Mouse (Mus musculus) lung, postnatal 0 days (tissue): Measurements from ENCODE around the gene Sppl2b.
A peak's percentile ranks its signal among the peaks of the same experiment; 100 is the strongest.

Source experiments
- CTCF ChIP-seq: IDR thresholded peaks from 2 replicates; pipeline ENCODE4 v1.5.1; 2016; ENCODE audit warnings: antibody characterized with exemption, mild to moderate bottlenecking
- EP300 ChIP-seq: IDR thresholded peaks from 2 replicates; pipeline ENCODE4 v1.6.1; 2016; ENCODE audit warnings: antibody characterized with exemption, mild to moderate bottlenecking, control low read depth

DNA sequence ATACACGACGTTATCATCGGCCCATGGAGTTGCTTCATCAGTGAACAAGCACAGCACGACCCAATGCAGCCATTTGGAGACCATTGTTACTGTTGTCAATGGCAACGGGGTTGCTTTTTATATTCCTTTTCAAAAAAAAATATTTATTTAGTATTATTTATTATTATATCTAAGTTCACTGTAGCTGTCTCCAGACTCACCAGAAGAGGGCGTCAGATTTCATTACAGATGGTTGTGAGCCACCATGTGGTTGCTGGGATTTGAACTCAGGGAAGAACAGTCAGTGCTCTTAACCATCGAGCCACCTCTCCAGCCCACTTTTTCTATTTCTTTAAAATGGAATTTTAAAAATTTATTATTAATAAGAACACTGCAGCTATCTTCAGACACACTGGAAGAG is 40.3 kb upstream of the Sppl2b start:
- TF ChIP-seq CTCF = peak; percentile 17
- no peak for TF ChIP-seq EP300
